Mouse (Mus musculus) MEL (cell line): Measurements from ENCODE around the gene Spaca7. TPM values are rescaled to one million over a fixed set of nuclear protein-coding genes. Genes with fewer than 3 reads are reported as not detected.

Experiments
- DNase-seq: peaks from one replicate; pipeline ENCODE4 v3.0.0; 2011; ENCODE audit warnings: low read depth, low spot score
- H3K27ac ChIP-seq: 2 replicates; pipeline ENCODE4 v1.5.1; 2012; ENCODE audit warnings: low read depth, mild to moderate bottlenecking, control low read depth, low read length, moderate library complexity; ENCODE audit not compliant: control insufficient read depth
- H3K27me3 ChIP-seq, 2 experiments: fragments of 150-350 bp in 1 of 2; sonication (generic) in 1 of 2; 2 replicates each; pipeline ENCODE4 v1.6.1; 2012; ENCODE audit warnings: low read length in 2 of 2, mild to moderate bottlenecking in 2 of 2, improper control_type of control experiment in 1 of 2, moderate library complexity in 1 of 2; ENCODE audit not compliant: insufficient read depth in 2 of 2, control insufficient read depth in 1 of 2
- H3K36me3 ChIP-seq, 2 experiments: 2 replicates each; pipeline ENCODE4 v1.6.1; 2012 to 2014; ENCODE audit warnings: low read length in 2 of 2, improper control_type of control experiment in 1 of 2, inconsistent platforms in 1 of 2, mild to moderate bottlenecking in 1 of 2; ENCODE audit not compliant: insufficient read depth in 2 of 2, control insufficient read depth in 1 of 2
- H3K4me1 ChIP-seq, 2 experiments: fragments of 150-350 bp in 1 of 2; sonication (generic) in 1 of 2; 2 replicates each; pipeline ENCODE4 v1.6.1; 2012; ENCODE audit warnings: low read length in 2 of 2, improper control_type of control experiment in 1 of 2, mild to moderate bottlenecking in 1 of 2; ENCODE audit not compliant: insufficient read depth in 2 of 2, control insufficient read depth in 1 of 2
- H3K4me3 ChIP-seq, 2 experiments: fragments of 150-350 bp in 1 of 2; sonication (generic) in 1 of 2; 2 replicates each; pipeline ENCODE4 v1.5.1; 2012; ENCODE audit warnings: low read depth in 2 of 2, low read length in 2 of 2, mild to moderate bottlenecking in 2 of 2, moderate library complexity in 2 of 2, control low read depth in 1 of 2, improper control_type of control experiment in 1 of 2; ENCODE audit not compliant: control insufficient read depth in 1 of 2, insufficient read depth in 1 of 2
- H3K79me2 ChIP-seq: 2 replicates; pipeline ENCODE4 v1.6.1; 2012; ENCODE audit warnings: mild to moderate bottlenecking, low read length, moderate library complexity; ENCODE audit not compliant: control insufficient read depth, poor library complexity, insufficient read depth
- H3K9ac ChIP-seq: 2 replicates; pipeline ENCODE4 v1.6.1; 2012; ENCODE audit warnings: low read depth, mild to moderate bottlenecking, control low read depth, low read length, moderate library complexity; ENCODE audit not compliant: control insufficient read depth, poor library complexity, severe bottlenecking
- H3K9me3 ChIP-seq: fragments of 150-350 bp; sonication (generic); replicated peaks from 2 replicates; pipeline ENCODE4 v1.6.1; 2012; ENCODE audit warnings: mild to moderate bottlenecking, low read length, improper control_type of control experiment, moderate library complexity; ENCODE audit not compliant: insufficient read depth
- CHD1 ChIP-seq: IDR thresholded peaks from 2 replicates; pipeline ENCODE4 v1.6.1; 2012; ENCODE audit warnings: low read depth, mild to moderate bottlenecking, inconsistent platforms, low read length, improper control_type of control experiment
- CHD2 ChIP-seq: IDR thresholded peaks from 2 replicates; pipeline ENCODE4 v1.6.1; 2011; ENCODE audit warnings: low read length, improper control_type of control experiment
- ETS1 ChIP-seq: IDR thresholded peaks from 2 replicates; pipeline ENCODE4 v1.6.1; 2012; ENCODE audit warnings: low read depth, mild to moderate bottlenecking, inconsistent platforms, low read length, improper control_type of control experiment, moderate library complexity
- GABPA ChIP-seq: IDR thresholded peaks from 2 replicates; pipeline ENCODE4 v1.6.1; 2012; ENCODE audit warnings: low read depth, mild to moderate bottlenecking, inconsistent platforms, low read length, improper control_type of control experiment, moderate library complexity
- GATA1 ChIP-seq: IDR thresholded peaks from 2 replicates; pipeline ENCODE4 v1.6.1; 2011; ENCODE audit warnings: low read depth, low read length, improper control_type of control experiment
- MAFK ChIP-seq: IDR thresholded peaks from 2 replicates; pipeline ENCODE4 v1.6.1; 2011; ENCODE audit warnings: low read depth, mild to moderate bottlenecking, low read length, improper control_type of control experiment, borderline replicate concordance
- MAX ChIP-seq: IDR thresholded peaks from 2 replicates; pipeline ENCODE4 v1.6.1; 2011; ENCODE audit warnings: low read length, improper control_type of control experiment
- MAZ ChIP-seq: IDR thresholded peaks from 2 replicates; pipeline ENCODE4 v1.6.1; 2012; ENCODE audit warnings: low read depth, mild to moderate bottlenecking, inconsistent platforms, low read length, improper control_type of control experiment
- MEF2A ChIP-seq: IDR thresholded peaks from 2 replicates; pipeline ENCODE4 v1.6.1; 2014; ENCODE audit warnings: low read depth, mild to moderate bottlenecking, inconsistent platforms, low read length, improper control_type of control experiment; ENCODE audit not compliant: poor library complexity, insufficient replicate concordance, severe bottlenecking; ENCODE audit errors: extremely low read depth
- MXI1 ChIP-seq: IDR thresholded peaks from 2 replicates; pipeline ENCODE4 v1.6.1; 2011; ENCODE audit warnings: mild to moderate bottlenecking, low read depth, low read length, improper control_type of control experiment
- MYB ChIP-seq: IDR thresholded peaks from 2 replicates; pipeline ENCODE4 v1.6.1; 2011; ENCODE audit warnings: mild to moderate bottlenecking, low read depth, low read length, improper control_type of control experiment
- NELFE ChIP-seq: IDR thresholded peaks from 2 replicates; pipeline ENCODE4 v1.6.1; 2011; ENCODE audit warnings: low read depth, low read length, improper control_type of control experiment
- POLR2A ChIP-seq, 2 experiments: IDR thresholded peaks; 2 replicates each; pipeline ENCODE4 v1.6.1; 2011 to 2012; ENCODE audit warnings: low read length in 2 of 2, mild to moderate bottlenecking in 2 of 2, control low read depth in 1 of 2, improper control_type of control experiment in 1 of 2, low read depth in 1 of 2, moderate library complexity in 1 of 2; ENCODE audit not compliant: control insufficient read depth in 1 of 2, insufficient read depth in 1 of 2, poor library complexity in 1 of 2
- POLR2AphosphoS2 ChIP-seq: IDR thresholded peaks from 2 replicates; pipeline ENCODE4 v1.6.1; 2011; ENCODE audit warnings: low read length, improper control_type of control experiment
- POLR2AphosphoS5 ChIP-seq: IDR thresholded peaks from 2 replicates; pipeline ENCODE4 v1.6.1; 2012; ENCODE audit warnings: low read depth, borderline replicate concordance, mild to moderate bottlenecking, inconsistent platforms, low read length, moderate library complexity, mixed read lengths
- RCOR1 ChIP-seq: IDR thresholded peaks from 2 replicates; pipeline ENCODE4 v1.6.1; 2012; ENCODE audit warnings: low read depth, mild to moderate bottlenecking, inconsistent platforms, low read length, improper control_type of control experiment
- SIN3A ChIP-seq: IDR thresholded peaks from 2 replicates; pipeline ENCODE4 v1.6.1; 2012; ENCODE audit warnings: low read length, improper control_type of control experiment, inconsistent platforms
- TAL1 ChIP-seq: IDR thresholded peaks from 2 replicates; pipeline ENCODE4 v1.6.1; 2012; ENCODE audit warnings: mild to moderate bottlenecking, inconsistent platforms, low read length, moderate library complexity, mixed read lengths
- USF1 ChIP-seq: IDR thresholded peaks from 2 replicates; pipeline ENCODE4 v1.6.1; 2014; ENCODE audit warnings: low read depth, mild to moderate bottlenecking, inconsistent platforms, low read length, improper control_type of control experiment, moderate library complexity
- ZC3H11A ChIP-seq: IDR thresholded peaks from 2 replicates; pipeline ENCODE4 v1.6.1; 2012; ENCODE audit warnings: low read depth, mild to moderate bottlenecking, inconsistent platforms, low read length, improper control_type of control experiment
- polyA plus RNA-seq, 2 experiments: library from polyadenylated mRNA; stranded (reverse) in 1 of 2; unstranded in 1 of 2; fragments of >175 nt in 1 of 2; fragments of >200 nt in 1 of 2; gene quantifications; 2 replicates each; pipeline versions ENCODE4 v1.2.1 to v1.2.4; 2012; ENCODE audit warnings: low replicate concordance in 2 of 2, low read depth in 1 of 2; ENCODE audit not compliant: insufficient read length in 2 of 2, insufficient read depth in 1 of 2, missing spikeins in 1 of 2
- total RNA-seq: library from RNA; depleted of rRNA; stranded (reverse); fragments of 300-350 nt; gene quantifications from 2 replicates; pipeline ENCODE4 v1.2.3, GENCODE M21; 2012

Spaca7 gene
- total and polyA plus RNA-seq, 3 experiments, result not detected

DNA sequence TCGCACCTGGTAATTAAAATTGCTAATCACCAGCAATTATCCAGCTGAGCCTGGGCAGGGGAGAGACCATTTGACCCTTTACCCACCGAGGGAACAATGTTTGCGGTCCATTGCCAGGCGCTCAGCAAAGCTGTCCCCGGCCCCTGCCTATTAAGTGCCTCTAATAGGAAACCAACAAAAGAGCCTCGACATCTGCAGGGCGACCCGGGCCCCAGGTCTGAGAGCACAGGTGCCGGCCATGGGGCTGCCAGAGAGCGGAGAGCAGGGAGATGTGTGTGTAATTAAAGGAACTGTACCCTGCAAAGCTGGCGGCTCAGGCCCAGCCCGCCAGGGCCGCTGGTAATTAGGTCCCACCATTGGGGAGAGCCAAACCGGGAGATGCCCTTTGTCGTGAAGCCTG, 24.6 kb upstream of the Spaca7 start:
- no peak for TF ChIP-seq GATA1
- no peak for TF ChIP-seq POLR2AphosphoS2
- no peak for TF ChIP-seq POLR2AphosphoS5
- TF ChIP-seq MYB, result no peak
- TF ChIP-seq GABPA, result no peak
- TF ChIP-seq MAZ, result no peak
- TF ChIP-seq ETS1, result no peak
- TF ChIP-seq MEF2A, result no peak
- TF ChIP-seq USF1, result no peak
- TF ChIP-seq NELFE, result no peak
- TF ChIP-seq SIN3A, result no peak
- TF ChIP-seq POLR2A (IDR thresholded peaks at IDR 0.05; ENCODE audit: control insufficient read depth in 1 of 2, insufficient read depth in 1 of 2, low read depth in 1 of 2, low read length in 2 of 2, poor library complexity in 1 of 2), result no peak
- TF ChIP-seq ZC3H11A, result no peak
- TF ChIP-seq MXI1, result no peak
- TF ChIP-seq, all 39 proteins: peak for 0
- Histone ChIP-seq H3K4me1 (no peaks in the 10 kb centered on the region), H3K27me3 (no peaks in the 10 kb centered on the region; a peak in 1 of 4 replicates)

DNA sequence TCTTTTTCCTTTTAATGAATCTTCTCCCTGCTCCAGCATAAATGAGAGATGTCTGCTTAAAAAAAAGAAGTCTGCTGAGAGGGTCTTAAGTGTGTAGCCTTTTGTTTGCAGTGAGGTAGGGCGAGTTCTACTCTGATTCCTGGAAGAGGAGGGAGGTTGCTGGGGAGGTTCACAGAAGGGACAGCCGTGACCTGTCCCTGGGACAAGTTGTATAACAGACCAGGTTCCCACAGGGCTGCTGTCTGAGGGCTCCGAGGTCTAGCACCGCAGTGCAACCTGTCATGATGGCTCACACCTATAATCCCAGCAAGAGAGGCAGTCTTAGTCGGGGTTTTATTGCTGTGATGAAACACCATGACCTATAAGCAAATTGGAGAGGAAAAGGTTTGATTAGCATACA, 24.1 kb upstream of the Spaca7 start:
- Histone ChIP-seq H3K36me3 (no peaks in the 10 kb centered on the region), H3K27ac (no peak overlapping the region), H3K9me3 (no peaks in the 10 kb centered on the region), H3K4me3 (no peak overlapping the region), H3K4me1 (no peaks in the 10 kb centered on the region), H3K79me2 (no peaks in the 10 kb centered on the region), H3K9ac (no peak overlapping the region), H3K27me3 (no peaks in the 10 kb centered on the region; a peak in 1 of 4 replicates)
- DNase-seq, result no peak
- TF ChIP-seq CHD1 (no peak), MAFK (no peak), TAL1 (no peak), ETS1 (no peak), CHD2 (no peak), POLR2A (IDR thresholded peaks at IDR 0.05; ENCODE audit: control insufficient read depth in 1 of 2, insufficient read depth in 1 of 2, low read depth in 1 of 2, low read length in 2 of 2, poor library complexity in 1 of 2) (no peak), RCOR1 (no peak), MYB (no peak), MAX (no peak)

More for the DNA sequence above, 24.6 kb upstream of the Spaca7 start:
- H3K9ac ChIP-seq, result no peak overlapping the region
- no peak for DNase-seq
- H3K4me3 ChIP-seq, result no peak overlapping the region
- no peaks in the 10 kb centered on the region for H3K9me3 ChIP-seq
- no peaks in the 10 kb centered on the region for H3K36me3 ChIP-seq
- H3K79me2 ChIP-seq, result no peaks in the 10 kb centered on the region
- no peak overlapping the region for H3K27ac ChIP-seq
